Mouse (Mus musculus) neural tube, embryonic 15.5 days (tissue): ENCODE data around the gene Grm4. TPM values are rescaled to one million over a fixed set of nuclear protein-coding genes. Genes with fewer than 3 reads are reported as not detected.
"Not testable (repeated sequence)": the region's sequence is repeated elsewhere in the genome, so short reads cannot be mapped to it uniquely, and the experiment has no call there.

ENCODE experiments used
- ATAC-seq: fragments of 200-750 bp; cut with Nextera tagmentation; 2 replicates; pipeline ENCODE4 v1.8.0; 2017; ENCODE audit warnings: mild to moderate bottlenecking, moderate TSS enrichment, moderate library complexity; ENCODE audit not compliant: low FRiP score
- H3K27ac ChIP-seq: fragments of 300-500 bp; sonication (generic); replicated peaks from 2 replicates; pipeline ENCODE4 v1.5.1; 2015; ENCODE audit warnings: mild to moderate bottlenecking, inconsistent platforms
- H3K27me3 ChIP-seq: fragments of 300-500 bp; sonication (generic); replicated peaks from 2 replicates; pipeline ENCODE4 v1.6.1; 2015; ENCODE audit warnings: inconsistent platforms
- H3K36me3 ChIP-seq: fragments of 300-500 bp; sonication (generic); 2 replicates; pipeline ENCODE4 v1.6.1; 2015; ENCODE audit warnings: inconsistent platforms
- H3K4me1 ChIP-seq: fragments of 300-500 bp; sonication (generic); 2 replicates; pipeline ENCODE4 v1.6.1; 2015; ENCODE audit warnings: inconsistent platforms
- H3K4me2 ChIP-seq: fragments of 300-500 bp; sonication (generic); 2 replicates; pipeline ENCODE4 v1.6.1; 2015; ENCODE audit warnings: inconsistent platforms, mild to moderate bottlenecking, moderate library complexity
- H3K4me3 ChIP-seq: fragments of 300-500 bp; sonication (generic); replicated peaks from 2 replicates; pipeline ENCODE4 v1.5.1; 2015; ENCODE audit warnings: mild to moderate bottlenecking, inconsistent platforms
- H3K9ac ChIP-seq: fragments of 300-500 bp; sonication (generic); replicated peaks from 2 replicates; pipeline ENCODE4 v1.6.1; 2015; ENCODE audit warnings: mild to moderate bottlenecking, inconsistent platforms
- H3K9me3 ChIP-seq: fragments of 300-500 bp; sonication (generic); replicated peaks from 2 replicates; pipeline ENCODE4 v1.6.1; 2016; ENCODE audit warnings: inconsistent platforms
- WGBS: fragments of 180-500 bp; shearing (Covaris S2); methylation state at CpG from one replicate; pipeline ENCODE4 v1.1.7; 2015; ENCODE audit warnings: mixed read lengths; 5-methylcytosine and 5-hydroxymethylcytosine counted together
- polyA plus RNA-seq: library from polyadenylated mRNA; unstranded; fragments of >200 nt; fragmentation: Nextera tagmentation; extraction: Ambion mirVana; gene quantifications from 2 replicates; pipeline ENCODE4 v1.2.1, GENCODE M21; 2015

Gene Grm4
- polyA plus RNA-seq, 1 experiment from 2014 or later, result 10.1 TPM

- H3K9ac ChIP-seq, H3K27me3 ChIP-seq, H3K4me3 ChIP-seq, H3K27ac ChIP-seq, ATAC-seq, H3K36me3 ChIP-seq, H3K9me3 ChIP-seq, H3K4me2 ChIP-seq: not testable (repeated sequence)
- WGBS, result 72% methylated on average over 9 of the region's 9 CpGs
- peaks cover 20% of the 10 kb centered on the region for H3K4me1 ChIP-seq
Measured at GRCm38 (mm10) chr17:27380911-27381459, 140.2 kb downstream of the Grm4 start.

- no peak overlapping the region for H3K27ac ChIP-seq
- no peaks in the 10 kb centered on the region for H3K9me3 ChIP-seq
- H3K4me1 ChIP-seq, result peaks cover 16% of the 10 kb centered on the region
- H3K36me3 ChIP-seq, result no peaks in the 10 kb centered on the region
- no peaks in the 10 kb centered on the region; the same call in 1 of the 2 replicates for H3K27me3 ChIP-seq
- H3K4me2 ChIP-seq, result no peak overlapping the region
- peak; percentile 73 for ATAC-seq
- WGBS, result 24% methylated on average over 3 of the region's 3 CpGs
- H3K4me3 ChIP-seq, result no peak overlapping the region
- H3K9ac ChIP-seq, result no peak overlapping the region
Measured at GRCm38 (mm10) chr17:27378977-27379376, 142.2 kb downstream of the Grm4 start.

DNA sequence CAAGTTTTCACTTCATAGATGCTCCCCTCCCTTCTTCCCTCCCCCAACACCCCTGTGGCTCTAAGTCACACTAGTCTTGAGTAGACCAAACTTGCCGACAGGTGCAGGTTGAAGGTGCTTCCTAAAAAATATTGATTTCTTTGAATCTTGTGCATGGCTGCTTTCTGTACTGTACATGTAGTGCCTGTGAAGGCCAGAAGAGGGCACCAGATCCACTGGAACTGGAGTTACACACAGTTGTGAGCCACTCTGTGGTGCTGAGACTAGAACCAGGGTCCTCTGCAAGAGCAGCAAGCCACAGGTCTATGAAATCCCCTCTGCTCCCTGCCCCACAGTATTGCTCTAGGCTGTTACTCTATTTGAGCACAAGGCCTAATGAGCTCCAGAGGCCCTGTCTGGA lies 144.1 kb downstream of the Grm4 start:
- no peaks in the 10 kb centered on the region for H3K36me3 ChIP-seq
- no peaks in the 10 kb centered on the region for H3K9me3 ChIP-seq
- H3K27ac ChIP-seq, result no peak overlapping the region
- no peak for ATAC-seq
- H3K9ac ChIP-seq, result no peak overlapping the region
- H3K27me3 ChIP-seq, result no peaks in the 10 kb centered on the region; the same call in 1 of the 2 replicates
- H3K4me3 ChIP-seq, result no peak overlapping the region
- H3K4me2 ChIP-seq, result no peak overlapping the region
- peaks cover 21% of the 10 kb centered on the region for H3K4me1 ChIP-seq
- WGBS, result 94% methylated on average over 1 of the region's 1 CpGs

- no peaks in the 10 kb centered on the region for H3K27me3 ChIP-seq
- no peaks in the 10 kb centered on the region for H3K9me3 ChIP-seq
- WGBS, result 80% methylated on average over 5 of the region's 5 CpGs
- no peak overlapping the region for H3K27ac ChIP-seq
- no peak overlapping the region for H3K4me2 ChIP-seq
- ATAC-seq, result no peak
- peaks cover 21% of the 10 kb centered on the region for H3K4me1 ChIP-seq
- no peak overlapping the region for H3K4me3 ChIP-seq
- no peaks in the 10 kb centered on the region for H3K36me3 ChIP-seq
- H3K9ac ChIP-seq, result no peak overlapping the region
Measured at GRCm38 (mm10) chr17:27375551-27375950, 145.7 kb downstream of the Grm4 start.

Other genes starting within 250 kb of the Grm4 start
- gene Hmga1, start 35.1 kb upstream of the Grm4 start, polyA plus RNA-seq, result 129 and 207 TPM in 2 replicates
- gene AI413582, start 44.4 kb upstream of the Grm4 start, polyA plus RNA-seq, result 70.8 and 74.9 TPM in 2 replicates
- gene Nudt3, start 102.1 kb upstream of the Grm4 start, polyA plus RNA-seq, result 229 and 253 TPM in 2 replicates
- gene RPS10-NUDT3, start 113.8 kb upstream of the Grm4 start, polyA plus RNA-seq, result not detected in 2 replicates
- 483 and 558 TPM in 2 replicates for gene Rps10, start 115.3 kb upstream of the Grm4 start, polyA plus RNA-seq
- gene Pacsin1, start 134.1 kb upstream of the Grm4 start, polyA plus RNA-seq, result 62.6 and 66.7 TPM in 2 replicates
- 0.92 and 1.9 TPM in 2 replicates for gene Spdef, start 207.6 kb upstream of the Grm4 start, polyA plus RNA-seq